Mouse (Mus musculus) 3T3-L1 (cell line): ENCODE results near the gene Vmn2r33.
"Not testable (repeated sequence)": the region's sequence is repeated elsewhere in the genome, so short reads cannot be mapped to it uniquely, and the experiment has no call there.

Source experiments
- DNase-seq: peaks from one replicate; pipeline ENCODE4 v3.0.0-alpha.2; 2015; ENCODE audit warnings: low read depth, low spot score

Vmn2r33 gene

GRCm38 (mm10) chr7:7566686-7567085 lies at the start of gene Vmn2r33:
Vmn2r33 (minus strand) TSS chr7:7566786.
- DNase-seq, result not testable (repeated sequence)
